Mouse (Mus musculus): ENCODE data around the gene Cactin. TPM values are rescaled to one million over a fixed set of nuclear protein-coding genes. Genes with fewer than 3 reads are reported as not detected.

The Cactin gene
- polyA plus RNA-seq, 1 experiment from 2014 or later, result 15.0 TPM

DNA sequence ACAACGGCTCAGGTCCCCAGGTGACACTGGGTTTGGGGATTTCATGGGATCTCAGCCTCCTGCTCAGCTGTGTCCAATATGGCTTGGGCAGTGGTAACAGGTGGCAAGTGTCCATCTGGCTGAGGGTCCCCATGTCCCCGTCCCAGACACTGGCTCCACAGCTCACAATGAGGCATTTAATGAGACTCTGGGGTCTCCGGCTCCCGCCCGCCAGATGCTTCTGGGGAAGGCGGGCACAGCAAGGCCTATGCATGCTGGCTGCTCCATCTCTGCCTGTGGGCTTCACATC lies 46.2 kb downstream of the Cactin start:
- no peak for TF ChIP-seq CTCF (IDR thresholded peaks at IDR 0.05; ENCODE audit: low read depth)
- Histone ChIP-seq H3K4me1 (replicated peaks; ENCODE audit: control insufficient read depth, insufficient read depth, low read length) (peaks cover 32% of the 10 kb centered on the region), H3K36me3 (ENCODE audit: control insufficient read depth, insufficient read depth) (peaks cover 67% of the 10 kb centered on the region), H3K9me3 (ENCODE audit: control insufficient read depth) (no peaks in the 10 kb centered on the region), H3K27ac (ENCODE audit: low read depth, low read length) (no peak overlapping the region), H3K27me3 (replicated peaks; ENCODE audit: control insufficient read depth, insufficient read depth, low read length) (no peaks in the 10 kb centered on the region), H3K4me3 (ENCODE audit: low read depth, low read length) (no peak overlapping the region), H3K4me2 (replicated peaks; ENCODE audit: low read depth) (no peak overlapping the region), H3K9ac (ENCODE audit: low read depth, low read length) (no peak overlapping the region)
- no peak for ATAC-seq
- WGBS, result 89% methylated on average over 6 of the region's 6 CpGs

DNA sequence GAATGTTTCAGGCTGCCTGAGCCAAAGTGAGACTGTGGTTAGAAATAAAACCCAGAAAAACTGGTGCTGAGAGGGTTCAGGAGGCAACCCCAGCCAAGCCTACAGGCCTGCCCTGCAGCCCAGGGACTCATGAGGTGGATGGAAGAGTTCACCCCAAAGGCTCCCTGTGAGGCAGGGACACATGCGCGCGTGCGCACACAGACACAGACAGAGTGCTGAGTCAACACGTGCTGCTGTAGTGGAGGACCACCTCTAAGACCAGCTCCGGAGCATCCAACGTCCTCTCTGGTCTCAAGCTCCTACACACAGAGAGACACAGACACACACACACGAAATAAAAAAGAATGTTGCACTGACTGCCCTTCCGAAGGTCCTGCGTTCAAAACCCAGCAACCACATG lies 54.4 kb downstream of the Cactin start:
- WGBS, result 90% methylated on average over 10 of the region's 10 CpGs
- Histone ChIP-seq H3K27ac (ENCODE audit: low read depth, low read length) (no peak overlapping the region), H3K4me3 (ENCODE audit: low read depth, low read length) (no peak overlapping the region), H3K9me3 (ENCODE audit: control insufficient read depth) (no peaks in the 10 kb centered on the region), H3K4me2 (replicated peaks; ENCODE audit: low read depth) (no peak overlapping the region), H3K27me3 (replicated peaks; ENCODE audit: control insufficient read depth, insufficient read depth, low read length) (no peaks in the 10 kb centered on the region), H3K4me1 (replicated peaks; ENCODE audit: control insufficient read depth, insufficient read depth, low read length) (peaks cover 11% of the 10 kb centered on the region), H3K9ac (ENCODE audit: low read depth, low read length) (no peak overlapping the region), H3K36me3 (ENCODE audit: control insufficient read depth, insufficient read depth) (peaks cover 46% of the 10 kb centered on the region)
- no peak for TF ChIP-seq CTCF (IDR thresholded peaks at IDR 0.05; ENCODE audit: low read depth)
- ATAC-seq, result no peak

Small RNA genes lying within 50 kb of the gene (microRNA-seq; reads per million reads assigned to microRNA genes)
- gene Mir3057, result 3.8 reads per million, percentile 7 among the genes with 10 or more reads in this experiment

Other genes with a start within 250 kb of the Cactin start
- 385 and 396 TPM in 2 replicates for gene Creb3l3, start 222.2 kb upstream of the Cactin start, polyA plus RNA-seq (2015; fragmentation: Nextera tagmentation; extraction: Ambion mirVana)
- 258 and 259 TPM in 2 replicates for gene Map2k2, start 215.2 kb upstream of the Cactin start, polyA plus RNA-seq (2015; fragmentation: Nextera tagmentation; extraction: Ambion mirVana)
- 54.1 and 67.6 TPM in 2 replicates for gene Zbtb7a, start 185.9 kb upstream of the Cactin start, polyA plus RNA-seq (2015; fragmentation: Nextera tagmentation; extraction: Ambion mirVana)
- gene Pias4, start 153.2 kb upstream of the Cactin start, polyA plus RNA-seq (2015; fragmentation: Nextera tagmentation; extraction: Ambion mirVana), result 32.8 and 36.5 TPM in 2 replicates
- gene Eef2, start 144.5 kb upstream of the Cactin start, polyA plus RNA-seq (2015; fragmentation: Nextera tagmentation; extraction: Ambion mirVana), result 286 and 316 TPM in 2 replicates
- 50.5 and 53.4 TPM in 2 replicates for gene Dapk3, start 138.1 kb upstream of the Cactin start, polyA plus RNA-seq (2015; fragmentation: Nextera tagmentation; extraction: Ambion mirVana)
- 0.12 TPM in 2 replicates for gene 4930442H23Rik, start 137.3 kb upstream of the Cactin start, polyA plus RNA-seq (2015; fragmentation: Nextera tagmentation; extraction: Ambion mirVana)
- 0.08 and 0.10 TPM in 2 replicates for gene Nmrk2, start 119.1 kb upstream of the Cactin start, polyA plus RNA-seq (2015; fragmentation: Nextera tagmentation; extraction: Ambion mirVana)
- 0.90 and 1.1 TPM in 2 replicates for gene Atcay, start 90.3 kb upstream of the Cactin start, polyA plus RNA-seq (2015; fragmentation: Nextera tagmentation; extraction: Ambion mirVana)
- 3.2 and 3.4 TPM in 2 replicates for gene Zfr2, start 87.9 kb upstream of the Cactin start, polyA plus RNA-seq (2015; fragmentation: Nextera tagmentation; extraction: Ambion mirVana)
- gene Matk, start 68.2 kb upstream of the Cactin start, polyA plus RNA-seq (2015; fragmentation: Nextera tagmentation; extraction: Ambion mirVana), result 0.66 and 1.2 TPM in 2 replicates
- 268 and 287 TPM in 2 replicates for gene Mrpl54, start 54.2 kb upstream of the Cactin start, polyA plus RNA-seq (2015; fragmentation: Nextera tagmentation; extraction: Ambion mirVana)
- 75.2 and 75.4 TPM in 2 replicates for gene Apba3, start 54.1 kb upstream of the Cactin start, polyA plus RNA-seq (2015; fragmentation: Nextera tagmentation; extraction: Ambion mirVana)
- 43.2 and 43.4 TPM in 2 replicates for gene Tjp3, start 29.5 kb upstream of the Cactin start, polyA plus RNA-seq (2015; fragmentation: Nextera tagmentation; extraction: Ambion mirVana)
- 27.2 and 27.6 TPM in 2 replicates for gene Pip5k1c, start 28.1 kb upstream of the Cactin start, polyA plus RNA-seq (2015; fragmentation: Nextera tagmentation; extraction: Ambion mirVana)
- 9.8 and 10.7 TPM in 2 replicates for gene Tbxa2r, start 7.6 kb downstream of the Cactin start, polyA plus RNA-seq (2015; fragmentation: Nextera tagmentation; extraction: Ambion mirVana)
- 0.04 and 0.08 TPM in 2 replicates for gene Gipc3, start 22.2 kb downstream of the Cactin start, polyA plus RNA-seq (2015; fragmentation: Nextera tagmentation; extraction: Ambion mirVana)
- 99.8 and 111 TPM in 2 replicates for gene Hmg20b, start 29.4 kb downstream of the Cactin start, polyA plus RNA-seq (2015; fragmentation: Nextera tagmentation; extraction: Ambion mirVana)
- 29.6 and 32.8 TPM in 2 replicates for gene Mfsd12, start 36.4 kb downstream of the Cactin start, polyA plus RNA-seq (2015; fragmentation: Nextera tagmentation; extraction: Ambion mirVana)
- 0.85 and 1.5 TPM in 2 replicates for gene 4930404N11Rik, start 44.7 kb downstream of the Cactin start, polyA plus RNA-seq (2015; fragmentation: Nextera tagmentation; extraction: Ambion mirVana)
- gene Fzr1, start 57.4 kb downstream of the Cactin start, polyA plus RNA-seq (2015; fragmentation: Nextera tagmentation; extraction: Ambion mirVana), result 40.8 and 45.2 TPM in 2 replicates
- gene Dohh, start 63.3 kb downstream of the Cactin start, polyA plus RNA-seq (2015; fragmentation: Nextera tagmentation; extraction: Ambion mirVana), result 54.0 and 59.4 TPM in 2 replicates
- gene Gm48551, start 63.4 kb downstream of the Cactin start, polyA plus RNA-seq (2015; fragmentation: Nextera tagmentation; extraction: Ambion mirVana), result 0.76 and 1.1 TPM in 2 replicates
- gene Gm48552, start 67.9 kb downstream of the Cactin start, polyA plus RNA-seq (2015; fragmentation: Nextera tagmentation; extraction: Ambion mirVana), result 0.31 TPM in 1 of 2 replicates, not detected in the other
- 1,233 and 1,333 TPM in 2 replicates for gene Smim24, start 71.9 kb downstream of the Cactin start, polyA plus RNA-seq (2015; fragmentation: Nextera tagmentation; extraction: Ambion mirVana)
- gene Nfic, start 134.5 kb downstream of the Cactin start, polyA plus RNA-seq (2015; fragmentation: Nextera tagmentation; extraction: Ambion mirVana), result 29.2 and 35.1 TPM in 2 replicates
- 0.76 and 1.0 TPM in 2 replicates for gene Celf5, start 161.6 kb downstream of the Cactin start, polyA plus RNA-seq (2015; fragmentation: Nextera tagmentation; extraction: Ambion mirVana)
- gene Ncln, start 175.3 kb downstream of the Cactin start, polyA plus RNA-seq (2015; fragmentation: Nextera tagmentation; extraction: Ambion mirVana), result 58.6 and 61.1 TPM in 2 replicates
- 0.50 and 0.74 TPM in 2 replicates for gene S1pr4, start 179.0 kb downstream of the Cactin start, polyA plus RNA-seq (2015; fragmentation: Nextera tagmentation; extraction: Ambion mirVana)
- gene Gna15, start 203.1 kb downstream of the Cactin start, polyA plus RNA-seq (2015; fragmentation: Nextera tagmentation; extraction: Ambion mirVana), result 0.64 and 0.78 TPM in 2 replicates
- 188 and 195 TPM in 2 replicates for gene Gna11, start 224.1 kb downstream of the Cactin start, polyA plus RNA-seq (2015; fragmentation: Nextera tagmentation; extraction: Ambion mirVana)
- gene Aes, start 238.4 kb downstream of the Cactin start, polyA plus RNA-seq (2015; fragmentation: Nextera tagmentation; extraction: Ambion mirVana), result 528 and 536 TPM in 2 replicates